Mouse (Mus musculus): ENCODE results near the gene Rnf186.
"Not testable (repeated sequence)": the region's sequence is repeated elsewhere in the genome, so short reads cannot be mapped to it uniquely, and the experiment has no call there.

The Rnf186 gene

GRCm38 (mm10) chr4:138972139-138972826, 5.4 kb downstream of the Rnf186 start:
- peak; percentile 32 to 45 for DNase-seq (ENCODE audit: low spot score in 2 of 2)

GRCm38 (mm10) chr4:138972827-138973718, 6.2 kb downstream of the Rnf186 start, which contains the start of gene Tmco4:
Gene Tmco4 (plus strand): TSS chr4:138972888.
- peak; percentile 83 to 86 for DNase-seq (ENCODE audit: low spot score in 2 of 2)

GRCm38 (mm10) chr4:138973719-138974115, 6.8 kb downstream of the Rnf186 start:
- no peak for DNase-seq (ENCODE audit: low spot score in 2 of 2)

GRCm38 (mm10) chr4:138974540-138974939, 7.6 kb downstream of the Rnf186 start:
- not testable (repeated sequence) for DNase-seq (ENCODE audit: low spot score in 2 of 2)

GRCm38 (mm10) chr4:138975194-138975593, 8.3 kb downstream of the Rnf186 start:
- no peak for DNase-seq (ENCODE audit: low spot score in 2 of 2)

- no peak for DNase-seq (ENCODE audit: low spot score in 2 of 2)
Observed at GRCm38 (mm10) chr4:138976046-138976445, 9.1 kb downstream of the Rnf186 start.

GRCm38 (mm10) chr4:138980021-138980420, 13.1 kb downstream of the Rnf186 start:
- DNase-seq (ENCODE audit: low spot score in 2 of 2), result no peak

- DNase-seq (ENCODE audit: low spot score in 2 of 2), result no peak
Observed at GRCm38 (mm10) chr4:138980771-138981420, 14.0 kb downstream of the Rnf186 start.

- DNase-seq (ENCODE audit: low spot score in 2 of 2), result no peak
Observed at GRCm38 (mm10) chr4:138983422-138983821, 16.5 kb downstream of the Rnf186 start.

- no peak for DNase-seq (ENCODE audit: low spot score in 2 of 2)
Observed at GRCm38 (mm10) chr4:138984744-138985143, 17.8 kb downstream of the Rnf186 start.

- DNase-seq (ENCODE audit: low spot score in 2 of 2), result no peak
Observed at GRCm38 (mm10) chr4:138986280-138986679, 19.4 kb downstream of the Rnf186 start.

GRCm38 (mm10) chr4:138994389-138994788, 27.5 kb downstream of the Rnf186 start:
- no peak for DNase-seq (ENCODE audit: low spot score in 2 of 2)

GRCm38 (mm10) chr4:138996410-138996809, 29.5 kb downstream of the Rnf186 start:
- peak in 1 of 2 experiments; percentile 5 for DNase-seq (ENCODE audit: low spot score in 2 of 2)

GRCm38 (mm10) chr4:138997121-138997520, 30.2 kb downstream of the Rnf186 start:
- no peak for DNase-seq (ENCODE audit: low spot score in 2 of 2)

GRCm38 (mm10) chr4:138998611-138999010, 31.7 kb downstream of the Rnf186 start:
- DNase-seq (ENCODE audit: low spot score in 2 of 2), result no peak

- DNase-seq (ENCODE audit: low spot score in 2 of 2), result no peak
Observed at GRCm38 (mm10) chr4:139001026-139001425, 34.1 kb downstream of the Rnf186 start.

GRCm38 (mm10) chr4:139001433-139001832, 34.5 kb downstream of the Rnf186 start:
- DNase-seq (ENCODE audit: low spot score in 2 of 2), result no peak

- DNase-seq (ENCODE audit: low spot score in 2 of 2), result no peak
Observed at GRCm38 (mm10) chr4:139004067-139004466, 37.2 kb downstream of the Rnf186 start.

- no peak for DNase-seq (ENCODE audit: low spot score in 2 of 2)
Observed at GRCm38 (mm10) chr4:139005214-139005613, 38.3 kb downstream of the Rnf186 start.

GRCm38 (mm10) chr4:139007353-139007752, 40.4 kb downstream of the Rnf186 start:
- no peak for DNase-seq (ENCODE audit: low spot score in 2 of 2)

GRCm38 (mm10) chr4:139007981-139008536, 41.1 kb downstream of the Rnf186 start:
- DNase-seq (ENCODE audit: low spot score in 2 of 2), result no peak

GRCm38 (mm10) chr4:139011201-139011702, 44.3 kb downstream of the Rnf186 start:
- no peak for DNase-seq (ENCODE audit: low spot score in 2 of 2)

All from spleen, postnatal 36 days (tissue).